Mouse (Mus musculus): ENCODE data around the gene Pou4f2.

Pou4f2 gene

GRCm38 (mm10) chr8:78390756-78391155 lies 45.7 kb downstream of the Pou4f2 start:
- no peak for DNase-seq
